Mouse (Mus musculus) heart, adult 11 months (tissue): ENCODE results near the gene Olfr860.
"Not testable (repeated sequence)": the region's sequence is repeated elsewhere in the genome, so short reads cannot be mapped to it uniquely, and the experiment has no call there.

Source experiments
- DNase-seq: peaks from one replicate; pipeline ENCODE4 v3.0.0; 2022

Gene Olfr860

GRCm38 (mm10) chr9:19849647-19850046, at the start of gene Olfr860:
Olfr860 (minus strand) TSS chr9:19849747.
- DNase-seq, result no peak

- no peak for DNase-seq
Observed at GRCm38 (mm10) chr9:19887904-19888303, 38.4 kb upstream of the Olfr860 start, which contains the start of gene Olfr862. Olfr862 (minus strand) TSS chr9:19888004.

- DNase-seq, result not testable (repeated sequence)
Observed at GRCm38 (mm10) chr9:19804606-19805005, 44.9 kb downstream of the Olfr860 start, which contains the start of gene Olfr859. Olfr859 (plus strand) TSS chr9:19804906.

- no peak for DNase-seq
Observed at GRCm38 (mm10) chr9:19803000-19803399, 46.5 kb downstream of the Olfr860 start.
